Mouse (Mus musculus): ENCODE measurements around the gene Tubd1. TPM values are rescaled to one million over a fixed set of nuclear protein-coding genes. Genes with fewer than 3 reads are reported as not detected.

Gene Tubd1
- total RNA-seq, 2 experiments from 2014 or later = 5.5 to 6.2 TPM

Small RNAs within 50 kb of the gene (microRNA-seq; reads per million reads assigned to microRNA genes)
- gene Mir21a = 9,183 to 19,960 reads per million in 2 experiments

Other genes with a start within 250 kb of the Tubd1 start
- gene Med13, start 187.4 kb upstream of the Tubd1 start, total RNA-seq (2021) = 10 to 100 TPM; 46.0 to 52.9 TPM
- gene Rnft1, start 60.3 kb upstream of the Tubd1 start, total RNA-seq (2021) = 10 to 100 TPM; 27.2 to 33.0 TPM
- gene Rps6kb1, start 186 bp upstream of the Tubd1 start, total RNA-seq (2021) = 10 to 100 TPM; 26.0 to 29.2 TPM
- 10 to 100 TPM; 49.8 to 53.1 TPM for gene Vmp1, start 138.8 kb downstream of the Tubd1 start, total RNA-seq (2021)
- gene Ptrh2, start 139.0 kb downstream of the Tubd1 start, total RNA-seq (2021) = 1 to 10 TPM; 8.7 to 9.3 TPM
- 100 to 1,000 TPM; 210 to 211 TPM for gene Cltc, start 212.6 kb downstream of the Tubd1 start, total RNA-seq (2021)